Mouse (Mus musculus): ENCODE data around the gene Vmn1r128. TPM values are rescaled to one million over a fixed set of nuclear protein-coding genes. Genes with fewer than 3 reads are reported as not detected.
"Not testable (repeated sequence)": the region's sequence is repeated elsewhere in the genome, so short reads cannot be mapped to it uniquely, and the experiment has no call there.

Vmn1r128 gene
- not detected in 2 replicates for polyA plus RNA-seq (2015; fragmentation: Nextera tagmentation; extraction: Ambion mirVana)

DNA sequence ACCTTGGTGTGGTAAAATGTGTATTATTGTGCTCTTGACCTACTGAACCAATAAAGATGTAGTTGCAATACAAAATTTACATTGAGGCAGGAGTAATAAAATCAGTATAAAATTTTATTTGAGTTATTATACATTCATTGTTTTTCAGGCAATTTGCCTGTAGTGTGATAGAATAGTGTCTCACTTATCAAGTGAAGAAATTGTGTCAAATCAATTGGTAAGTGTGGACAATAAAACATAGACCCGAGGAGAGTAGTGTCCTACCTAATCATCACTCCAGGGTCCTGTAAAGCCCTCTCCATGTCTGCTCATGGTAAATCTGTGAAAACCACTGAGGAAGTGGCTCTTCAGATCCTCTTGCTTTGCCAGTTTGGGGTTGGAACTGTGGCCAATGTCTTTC is at the start of gene Vmn1r128:
Gene Vmn1r128 (plus strand): TSS at position 301 of the 400 bp plus-strand sequence.
- ATAC-seq (replicated peaks; ENCODE audit: low FRiP score, low read depth); H3K4me1 ChIP-seq (replicated peaks; ENCODE audit: insufficient read depth, low read length); H3K27ac ChIP-seq; H3K9ac ChIP-seq (ENCODE audit: low read depth, low read length); DNase-seq (ENCODE audit: low spot score); H3K36me3 ChIP-seq (ENCODE audit: insufficient read depth, low read length); H3K27me3 ChIP-seq (ENCODE audit: insufficient read depth, low read length); H3K9me3 ChIP-seq (replicated peaks; ENCODE audit: low read length); H3K4me2 ChIP-seq (ENCODE audit: low read length); H3K4me3 ChIP-seq (replicated peaks; ENCODE audit: low read depth, low read length): not testable (repeated sequence)
- 71% methylated on average over 1 of the region's 1 CpGs for WGBS

DNA sequence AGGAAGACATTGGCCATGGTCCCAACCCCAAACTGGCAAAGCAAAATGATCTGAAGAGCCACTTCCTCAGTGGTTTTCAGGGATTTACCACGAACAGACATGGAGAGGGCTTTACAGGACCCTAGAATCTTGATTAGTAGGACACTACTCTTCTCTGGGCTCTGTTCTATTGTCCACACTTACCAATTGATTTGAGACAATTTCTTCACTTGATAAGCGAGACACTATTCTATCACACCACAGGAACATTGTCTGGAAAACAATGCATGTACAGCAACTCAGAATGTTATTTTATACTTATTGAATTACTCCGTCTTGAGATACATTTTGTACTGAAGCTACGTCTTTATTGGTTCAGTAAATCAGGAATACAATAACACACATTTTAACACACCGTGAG is 47.8 kb upstream of the Vmn1r128 start, which contains the start of gene Vmn1r126:
Gene Vmn1r126 (minus strand): TSS at position 101 of the 400 bp plus-strand sequence.
- no CpG with 5 or more reads among the region's 5 CpGs for WGBS
- DNase-seq (ENCODE audit: low spot score); H3K4me3 ChIP-seq (replicated peaks; ENCODE audit: low read depth, low read length); H3K4me1 ChIP-seq (replicated peaks; ENCODE audit: insufficient read depth, low read length); H3K9ac ChIP-seq (ENCODE audit: low read depth, low read length); H3K4me2 ChIP-seq (ENCODE audit: low read length); H3K9me3 ChIP-seq (replicated peaks; ENCODE audit: low read length); H3K27me3 ChIP-seq (ENCODE audit: insufficient read depth, low read length); H3K27ac ChIP-seq; H3K36me3 ChIP-seq (ENCODE audit: insufficient read depth, low read length); ATAC-seq (replicated peaks; ENCODE audit: low FRiP score, low read depth): not testable (repeated sequence)

DNA sequence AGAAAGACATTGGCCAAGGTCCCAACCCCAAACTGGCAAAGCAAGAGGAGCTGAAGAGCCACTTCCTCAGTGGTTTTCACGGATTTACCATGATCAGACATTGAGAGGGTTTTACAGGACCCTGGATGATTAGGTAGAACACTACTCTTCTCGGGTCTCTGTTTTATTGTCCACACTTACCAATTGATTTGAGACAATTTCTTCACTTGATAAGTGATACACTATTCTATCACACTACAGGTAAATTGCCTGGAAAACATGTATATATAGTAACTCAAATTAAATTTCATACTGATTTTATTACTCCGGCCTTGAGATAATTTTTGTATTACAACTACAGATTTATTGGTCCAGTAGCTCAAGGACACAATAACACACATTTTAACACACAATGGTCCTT is 29.4 kb upstream of the Vmn1r128 start, which contains the start of gene Vmn1r127:
Gene Vmn1r127 (minus strand): TSS at position 101 of the 400 bp plus-strand sequence.
- not testable (repeated sequence) for H3K9ac ChIP-seq (ENCODE audit: low read depth, low read length); ATAC-seq (replicated peaks; ENCODE audit: low FRiP score, low read depth); H3K9me3 ChIP-seq (replicated peaks; ENCODE audit: low read length); H3K36me3 ChIP-seq (ENCODE audit: insufficient read depth, low read length); DNase-seq (ENCODE audit: low spot score); H3K4me3 ChIP-seq (replicated peaks; ENCODE audit: low read depth, low read length); H3K27ac ChIP-seq; H3K4me2 ChIP-seq (ENCODE audit: low read length); H3K4me1 ChIP-seq (replicated peaks; ENCODE audit: insufficient read depth, low read length); H3K27me3 ChIP-seq (ENCODE audit: insufficient read depth, low read length)
- WGBS, result no CpG with 5 or more reads among the region's 3 CpGs

DNA sequence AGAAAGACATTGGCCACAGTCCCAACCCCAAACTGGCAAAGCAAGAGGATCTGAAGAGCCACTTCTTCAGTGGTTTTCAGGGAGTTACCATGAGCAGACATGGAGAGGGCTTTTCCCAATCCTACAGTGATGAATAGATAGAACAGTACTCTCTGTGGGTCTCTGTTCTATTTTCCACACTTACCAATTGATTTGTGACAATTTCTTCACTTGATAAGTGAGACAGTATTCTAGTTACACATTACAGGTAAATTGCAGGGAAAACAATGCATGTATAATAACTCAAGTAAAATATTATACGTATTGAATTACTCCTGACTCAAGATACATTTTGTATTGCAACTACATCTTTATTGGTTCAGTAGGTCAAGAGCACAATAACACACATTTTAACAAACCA is 12.0 kb downstream of the Vmn1r128 start, which contains the start of gene Vmn1r129:
Gene Vmn1r129 (minus strand): TSS at position 101 of the 400 bp plus-strand sequence.
- H3K4me3 ChIP-seq (replicated peaks; ENCODE audit: low read depth, low read length); H3K27ac ChIP-seq; ATAC-seq (replicated peaks; ENCODE audit: low FRiP score, low read depth); H3K27me3 ChIP-seq (ENCODE audit: insufficient read depth, low read length); H3K4me2 ChIP-seq (ENCODE audit: low read length); H3K9me3 ChIP-seq (replicated peaks; ENCODE audit: low read length); DNase-seq (ENCODE audit: low spot score); H3K4me1 ChIP-seq (replicated peaks; ENCODE audit: insufficient read depth, low read length); H3K9ac ChIP-seq (ENCODE audit: low read depth, low read length); H3K36me3 ChIP-seq (ENCODE audit: insufficient read depth, low read length): not testable (repeated sequence)
- WGBS, result no CpG with 5 or more reads among the region's 1 CpGs

Other genes starting within 250 kb of the Vmn1r128 start
- gene Vmn1r122, start 215.2 kb upstream of the Vmn1r128 start, polyA plus RNA-seq (2015; fragmentation: Nextera tagmentation; extraction: Ambion mirVana), result not detected in 2 replicates
- not detected in 2 replicates for gene Vmn1r123, start 187.2 kb upstream of the Vmn1r128 start, polyA plus RNA-seq (2015; fragmentation: Nextera tagmentation; extraction: Ambion mirVana)
- not detected in 2 replicates for gene Gm5157, start 158.9 kb upstream of the Vmn1r128 start, polyA plus RNA-seq (2015; fragmentation: Nextera tagmentation; extraction: Ambion mirVana)
- not detected in 2 replicates for gene Vmn1r124, start 88.8 kb upstream of the Vmn1r128 start, polyA plus RNA-seq (2015; fragmentation: Nextera tagmentation; extraction: Ambion mirVana)
- gene Vmn1r125, start 77.2 kb upstream of the Vmn1r128 start, polyA plus RNA-seq (2015; fragmentation: Nextera tagmentation; extraction: Ambion mirVana), result not detected in 2 replicates
- gene Vmn1r126, start 47.9 kb upstream of the Vmn1r128 start, polyA plus RNA-seq (2015; fragmentation: Nextera tagmentation; extraction: Ambion mirVana), result not detected in 2 replicates
- gene Vmn1r127, start 29.5 kb upstream of the Vmn1r128 start, polyA plus RNA-seq (2015; fragmentation: Nextera tagmentation; extraction: Ambion mirVana), result not detected in 2 replicates
- gene Vmn1r129, start 11.9 kb downstream of the Vmn1r128 start, polyA plus RNA-seq (2015; fragmentation: Nextera tagmentation; extraction: Ambion mirVana), result not detected in 2 replicates
- not detected in 2 replicates for gene Gm6882, start 83.4 kb downstream of the Vmn1r128 start, polyA plus RNA-seq (2015; fragmentation: Nextera tagmentation; extraction: Ambion mirVana)
- gene Vmn1r130, start 162.4 kb downstream of the Vmn1r128 start, polyA plus RNA-seq (2015; fragmentation: Nextera tagmentation; extraction: Ambion mirVana), result not detected in 2 replicates
- gene Vmn1r131, start 196.7 kb downstream of the Vmn1r128 start, polyA plus RNA-seq (2015; fragmentation: Nextera tagmentation; extraction: Ambion mirVana), result not detected in 2 replicates

All from kidney, postnatal 0 days (tissue).